Mouse (Mus musculus): ENCODE results near the gene Gpd1.

- no peak for TF ChIP-seq CTCF (IDR thresholded peaks at IDR 0.05; ENCODE audit: control insufficient read depth, insufficient read depth, insufficient replicate concordance, low read depth, low read length)
- TF ChIP-seq POLR2A (IDR thresholded peaks at IDR 0.05; ENCODE audit: control insufficient read depth, low read depth, low read length) = no peak
These were observed 10.2 kb downstream of the Gpd1 start for GRCm38 (mm10) chr15:99727525-99727924.

All from testis, adult 2 months (tissue).